Mouse (Mus musculus) heart, postnatal 10 days (tissue): ENCODE measurements around the gene Mob3a. TPM values are rescaled to one million over a fixed set of nuclear protein-coding genes. Genes with fewer than 3 reads are reported as not detected.

Source experiments
- DNase-seq, 2 experiments: peaks; one replicate each; pipeline ENCODE4 v3.0.0; 2021
- intact Hi-C: fragments of 180-260 bp; cut with DNase I; formaldehyde crosslinking; loops from one replicate; pipeline ENCODE4 v1.15.1; 2025
- total RNA-seq, 2 experiments: library from RNA; stranded (reverse); gene quantifications; 2 replicates each; pipeline ENCODE4 v1.2.3; 2021

Gene Mob3a
- total RNA-seq, 2 experiments from 2014 or later = 10.1 to 11.3 TPM

GRCm38 (mm10) chr10:80680260-80680696, 21.5 kb downstream of the Mob3a start:
- no peak for DNase-seq
- intact Hi-C loops = no loop called here

- DNase-seq = no peak
- intact Hi-C loops = no loop called here
These were observed 22.1 kb downstream of the Mob3a start for GRCm38 (mm10) chr10:80679556-80680259.

GRCm38 (mm10) chr10:80678601-80679377, 23.0 kb downstream of the Mob3a start:
- intact Hi-C loops = no loop called here
- DNase-seq = no peak

GRCm38 (mm10) chr10:80677942-80678436, 23.8 kb downstream of the Mob3a start, which contains the start of gene Mknk2:
Gene Mknk2, minus strand, starts transcription at chr10:80678112.
- intact Hi-C loops = no loop called here

GRCm38 (mm10) chr10:80677128-80677875, 24.5 kb downstream of the Mob3a start:
- DNase-seq = no peak
- intact Hi-C loops = no loop called here

More at GRCm38 (mm10) chr10:80677942-80678436, 23.8 kb downstream of the Mob3a start, which contains the start of gene Mknk2:
- peak; percentile 97 for DNase-seq

GRCm38 (mm10) chr10:80676198-80676928, 25.4 kb downstream of the Mob3a start:
- intact Hi-C loops = no loop called here
- DNase-seq = peak; percentile 99 to 100

GRCm38 (mm10) chr10:80675405-80676197, 26.2 kb downstream of the Mob3a start:
- peak in 1 of 2 experiments; percentile 45 for DNase-seq
- intact Hi-C loops = loop anchor here (2.0 kb wide), 1 partner anchor 17 kb away; no protein-coding TSS in a partner anchor

GRCm38 (mm10) chr10:80674851-80675404, 26.8 kb downstream of the Mob3a start:
- intact Hi-C loops = loop anchor here (2.0 kb wide), 1 partner anchor 16 kb away; no protein-coding TSS in a partner anchor
- no peak for DNase-seq

- intact Hi-C loops = loop anchor here (2.0 kb wide), 1 partner anchor 15 kb away; no protein-coding TSS in a partner anchor
- DNase-seq = peak; percentile 68 to 80
These were observed 27.5 kb downstream of the Mob3a start for GRCm38 (mm10) chr10:80674161-80674711.

GRCm38 (mm10) chr10:80673690-80674089, 28.1 kb downstream of the Mob3a start:
- no peak for DNase-seq
- intact Hi-C loops = loop anchor here (2.0 kb wide), 1 partner anchor 15 kb away; no protein-coding TSS in a partner anchor

- DNase-seq = peak in 1 of 2 experiments; percentile 59
- intact Hi-C loops = no loop called here
These were observed 29.7 kb downstream of the Mob3a start for GRCm38 (mm10) chr10:80671936-80672690.

GRCm38 (mm10) chr10:80671251-80671650, 30.5 kb downstream of the Mob3a start:
- no peak for DNase-seq
- intact Hi-C loops = no loop called here

- intact Hi-C loops = no loop called here
- no peak for DNase-seq
These were observed 31.2 kb downstream of the Mob3a start for GRCm38 (mm10) chr10:80670531-80670930.

- intact Hi-C loops = no loop called here
- peak; percentile 89 to 92 for DNase-seq
These were observed 31.9 kb downstream of the Mob3a start for GRCm38 (mm10) chr10:80669737-80670485.

GRCm38 (mm10) chr10:80669018-80669417, 32.8 kb downstream of the Mob3a start:
- intact Hi-C loops = no loop called here
- no peak for DNase-seq

- DNase-seq = peak in 1 of 2 experiments; percentile 65
- intact Hi-C loops = no loop called here
These were observed 33.2 kb downstream of the Mob3a start for GRCm38 (mm10) chr10:80668614-80669013.

- DNase-seq = no peak
- intact Hi-C loops = no loop called here
These were observed 34.9 kb downstream of the Mob3a start for GRCm38 (mm10) chr10:80666837-80667412.
